Mouse (Mus musculus) adrenal gland, postnatal 36 days (tissue): ENCODE results near the gene Capn2. TPM values are rescaled to one million over a fixed set of nuclear protein-coding genes. Genes with fewer than 3 reads are reported as not detected.

Experiments used
- DNase-seq, 2 experiments: peaks; one replicate each; pipeline ENCODE4 v3.0.0; 2021; ENCODE audit warnings: mixed read lengths in 1 of 2
- total RNA-seq, 2 experiments: library from RNA; stranded (reverse); gene quantifications; 2 replicates each; pipeline ENCODE4 v1.2.3; 2021

Gene Capn2
- total RNA-seq, 2 experiments from 2014 or later: 67.0 to 88.1 TPM

DNA sequence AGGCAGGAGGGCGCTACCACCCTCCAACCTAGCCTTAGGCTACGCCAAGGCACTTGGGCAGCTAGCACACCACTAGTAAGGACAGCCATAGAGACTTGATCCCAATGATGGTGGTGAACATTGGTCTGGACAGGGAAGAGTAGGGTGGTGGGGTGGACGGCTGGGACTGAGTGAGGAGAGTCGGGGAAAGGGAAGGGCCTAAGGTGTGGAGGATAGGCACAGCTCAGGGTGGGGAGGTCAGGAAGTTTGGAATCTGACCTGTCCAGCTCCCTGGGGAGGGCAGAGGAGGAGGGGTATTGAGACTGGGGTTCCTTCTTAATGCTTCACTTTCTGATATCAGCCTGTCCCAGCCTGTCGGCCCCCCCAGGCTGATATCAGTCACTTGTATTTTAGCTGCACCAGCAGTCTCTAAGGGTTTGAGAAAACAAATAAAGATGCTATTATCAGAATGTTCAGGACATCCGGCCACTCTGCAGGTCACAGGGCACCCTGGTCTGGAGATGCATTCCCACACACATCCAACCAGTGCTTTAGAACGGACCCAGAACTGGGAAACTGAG lies 14.8 kb downstream of the Capn2 start:
- DNase-seq: no peak

DNA sequence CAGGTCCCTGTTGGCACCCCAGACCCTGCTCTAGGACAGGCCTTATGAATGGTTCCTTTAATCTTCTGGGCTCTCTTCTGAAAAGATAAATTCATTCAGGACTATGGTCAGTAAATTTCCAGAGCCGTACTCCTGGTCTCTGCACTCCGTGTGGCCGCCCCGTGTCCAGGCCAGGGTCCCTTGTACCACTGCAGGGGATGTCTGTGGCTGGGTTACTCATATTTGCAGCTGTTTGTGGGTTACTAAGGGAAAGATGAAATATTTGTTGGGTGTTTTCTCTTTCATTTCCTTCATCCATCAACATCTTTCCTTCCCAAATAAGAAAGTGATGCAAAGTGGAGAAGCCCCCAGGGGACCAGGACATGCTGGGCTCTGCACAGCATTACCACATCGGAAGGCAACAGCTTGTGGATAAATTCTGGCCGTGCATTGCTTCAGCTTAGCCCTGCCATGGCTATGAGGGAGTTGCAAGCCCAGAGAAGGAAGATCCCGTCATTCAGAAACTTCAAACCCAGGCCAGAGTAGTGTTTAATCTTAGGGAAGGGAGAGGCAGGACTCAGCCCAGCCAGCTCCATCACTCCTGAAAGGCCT lies 15.5 kb downstream of the Capn2 start:
- DNase-seq: no peak

DNA sequence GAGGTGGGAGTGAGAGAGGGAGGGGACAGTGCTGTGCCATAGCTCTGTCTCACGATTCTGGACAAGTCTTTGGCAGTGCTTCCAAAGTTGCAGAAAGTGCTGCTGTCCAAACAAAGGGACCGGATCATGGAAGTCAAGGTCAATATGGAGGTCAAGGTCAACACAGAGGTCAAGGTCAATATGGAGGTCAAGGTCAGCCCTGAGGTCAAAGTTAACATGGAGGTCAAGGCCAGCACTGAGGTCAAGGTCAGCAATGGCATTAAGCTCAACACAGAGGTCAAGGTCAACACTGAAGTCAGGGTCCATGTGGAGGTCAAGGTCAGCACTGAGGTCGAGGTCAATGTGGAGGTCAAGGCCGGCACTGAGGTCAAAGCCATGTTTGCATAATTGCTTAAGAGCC lies 16.6 kb downstream of the Capn2 start:
- DNase-seq: no peak

DNA sequence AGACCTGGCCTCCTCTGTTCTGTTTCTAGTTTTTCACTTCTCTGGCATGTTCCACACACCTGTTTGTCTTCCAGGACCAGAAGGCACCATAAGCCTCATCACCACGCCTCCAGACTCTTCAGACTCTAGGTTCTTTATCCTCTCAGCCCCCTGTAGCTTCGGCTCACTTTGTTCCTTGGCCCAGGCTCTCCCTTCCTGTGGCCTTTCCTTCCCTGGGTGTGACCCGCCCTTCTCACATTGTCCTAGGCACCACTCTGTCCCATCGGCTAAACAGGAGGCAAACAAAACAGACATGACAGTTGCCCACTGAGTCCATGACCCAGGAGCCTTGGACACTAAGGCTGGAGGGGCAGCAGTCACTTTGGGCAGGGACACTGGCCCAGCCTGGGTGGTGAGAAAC lies 17.2 kb downstream of the Capn2 start:
- DNase-seq: no peak

DNA sequence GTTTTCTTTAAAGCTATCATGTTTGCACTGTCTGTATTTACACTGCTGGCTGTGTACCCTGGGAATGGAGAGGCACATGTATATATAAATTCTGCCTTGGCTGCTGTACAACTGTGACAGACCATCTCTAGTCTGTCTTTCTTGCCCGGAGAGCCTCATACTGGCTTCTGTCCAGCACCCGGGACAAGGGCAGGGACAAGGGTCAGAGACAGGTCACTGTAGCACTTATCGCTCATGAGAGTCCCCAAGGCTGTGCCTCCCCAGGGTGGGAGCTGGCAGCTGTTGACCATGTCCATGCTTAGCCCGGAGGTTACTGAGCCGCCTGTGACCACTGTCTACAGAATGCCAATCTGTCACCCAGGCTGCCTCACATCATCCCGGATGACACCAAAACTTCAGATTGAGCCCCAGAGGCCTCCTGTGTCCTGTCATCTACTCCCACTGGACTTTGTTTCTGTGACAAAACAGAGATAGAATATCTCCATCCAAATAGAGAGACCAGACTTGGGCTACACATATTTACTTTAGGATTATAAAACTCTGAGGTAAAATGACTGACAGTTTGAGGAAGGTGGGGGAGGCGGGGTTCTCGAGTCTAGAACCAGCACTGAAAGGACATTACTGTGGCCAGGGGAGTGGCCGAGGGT lies 17.8 kb downstream of the Capn2 start:
- DNase-seq: peak; percentile 53 to 61

DNA sequence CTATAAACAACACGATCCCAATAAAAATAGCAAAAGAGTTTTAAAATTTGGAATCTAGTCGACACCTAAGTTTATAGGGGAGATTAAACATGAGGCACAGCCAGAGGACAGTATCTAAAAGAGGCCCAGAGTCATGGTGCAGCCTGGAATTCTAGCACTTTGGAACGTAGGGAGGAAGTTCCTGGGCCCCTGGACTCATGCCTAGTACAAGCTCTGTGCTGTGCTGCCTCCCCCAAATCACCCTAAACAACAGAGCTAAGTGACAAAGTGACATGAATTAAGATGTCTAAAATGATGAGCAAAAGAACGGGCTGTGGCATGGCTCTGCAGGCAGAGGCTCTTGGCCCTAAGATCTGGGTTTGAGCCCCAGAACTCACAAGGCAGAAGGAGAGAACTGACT lies 19.7 kb downstream of the Capn2 start:
- DNase-seq: no peak

DNA sequence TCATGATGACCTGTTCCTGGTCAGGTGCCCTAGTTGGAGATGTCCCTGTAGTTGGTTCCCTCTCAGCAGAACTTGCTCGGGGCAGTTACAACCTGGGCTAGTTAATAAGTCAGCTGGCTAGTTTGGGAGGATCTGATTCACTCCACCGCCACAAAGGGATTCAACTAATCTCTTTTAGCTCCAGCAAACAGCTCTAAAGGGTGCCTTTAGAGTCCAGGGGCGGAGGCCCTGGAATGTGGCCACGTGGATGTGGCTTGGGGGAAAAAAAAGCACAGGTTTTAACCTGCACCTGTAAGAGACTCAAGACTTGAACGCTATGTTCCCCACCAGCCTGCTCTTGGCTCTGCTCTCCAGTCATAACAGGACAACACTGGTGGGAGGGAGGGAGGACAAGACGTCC lies 20.7 kb downstream of the Capn2 start:
- DNase-seq: no peak

DNA sequence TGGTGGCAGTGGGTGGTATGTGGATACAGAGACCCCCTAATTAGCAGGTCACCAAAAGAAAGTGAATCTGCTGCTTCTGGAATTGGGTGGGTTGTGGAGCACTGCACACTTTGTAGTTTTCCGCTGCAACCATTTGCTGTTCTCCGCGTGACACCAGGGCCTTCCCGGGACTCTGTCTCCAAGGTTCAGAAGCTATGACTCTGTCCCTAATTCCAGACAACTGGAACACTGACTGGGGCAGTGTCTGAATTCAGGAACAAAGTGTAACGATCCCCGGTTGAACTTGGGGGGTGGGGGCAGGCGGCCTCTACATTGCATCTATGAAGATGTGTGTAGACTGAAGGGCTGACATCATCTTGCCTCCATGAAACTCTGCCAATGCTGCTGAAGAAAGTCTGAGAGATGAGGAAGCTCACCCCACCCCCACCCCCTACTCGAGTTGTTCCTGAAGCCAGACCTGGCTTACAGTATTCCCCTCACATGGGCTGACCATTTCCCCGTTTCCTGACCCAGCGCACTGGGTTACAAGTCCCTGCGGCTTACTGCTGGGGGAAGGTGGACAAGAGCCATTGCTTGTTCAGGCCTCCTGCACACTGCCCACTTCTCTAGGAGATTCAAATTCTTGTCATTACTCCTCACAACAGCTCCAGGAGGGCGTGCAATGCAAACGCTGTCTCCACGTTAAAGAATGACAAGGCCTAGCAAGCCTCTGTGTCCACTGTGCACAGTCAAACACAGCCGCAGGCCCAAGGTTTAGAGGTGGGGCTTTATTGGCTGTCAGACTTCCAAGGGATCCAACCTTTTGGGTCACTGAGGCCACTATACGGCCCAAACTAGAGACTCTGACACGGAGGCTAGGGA lies 22.9 kb downstream of the Capn2 start:
- DNase-seq: no peak

DNA sequence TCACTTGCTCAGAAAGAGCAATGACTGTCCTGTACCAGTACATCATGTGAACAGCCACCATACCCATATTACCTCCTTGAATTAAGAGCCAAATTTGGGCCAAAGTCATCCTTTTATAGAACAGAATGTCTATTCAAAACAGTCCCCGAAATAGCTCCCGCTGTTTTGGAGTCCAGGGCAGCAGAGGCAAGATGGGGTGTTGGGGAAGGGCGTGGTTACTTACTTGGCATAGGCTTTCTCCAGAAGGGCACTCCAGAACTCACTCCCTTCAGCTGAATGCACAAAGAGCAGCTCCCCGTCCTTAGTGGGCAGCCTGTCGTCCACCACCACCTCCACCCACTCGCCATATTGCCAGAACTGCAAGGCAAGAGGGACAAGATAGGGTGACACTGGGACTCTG lies 25.6 kb downstream of the Capn2 start:
- no peak for DNase-seq

DNA sequence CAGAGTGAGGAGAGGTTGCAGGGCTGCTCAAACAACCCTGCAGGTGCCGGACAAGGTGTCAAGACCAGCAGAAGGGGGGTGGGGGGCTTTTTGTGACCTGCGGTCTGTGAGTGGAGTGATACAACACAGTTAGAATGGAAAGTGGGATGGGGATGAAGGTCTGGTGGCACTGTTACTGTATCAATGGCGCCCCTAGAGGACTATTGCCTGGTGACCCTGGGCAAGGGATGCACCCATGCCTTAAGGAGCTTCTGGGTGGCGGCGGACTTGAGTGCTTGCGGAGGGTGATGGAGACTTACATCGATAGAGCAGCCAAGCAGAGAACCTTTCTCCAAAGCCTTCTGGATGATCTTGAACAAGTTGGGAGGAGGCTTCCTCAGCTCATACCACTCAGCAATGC lies 26.8 kb downstream of the Capn2 start:
- DNase-seq: no peak

DNA sequence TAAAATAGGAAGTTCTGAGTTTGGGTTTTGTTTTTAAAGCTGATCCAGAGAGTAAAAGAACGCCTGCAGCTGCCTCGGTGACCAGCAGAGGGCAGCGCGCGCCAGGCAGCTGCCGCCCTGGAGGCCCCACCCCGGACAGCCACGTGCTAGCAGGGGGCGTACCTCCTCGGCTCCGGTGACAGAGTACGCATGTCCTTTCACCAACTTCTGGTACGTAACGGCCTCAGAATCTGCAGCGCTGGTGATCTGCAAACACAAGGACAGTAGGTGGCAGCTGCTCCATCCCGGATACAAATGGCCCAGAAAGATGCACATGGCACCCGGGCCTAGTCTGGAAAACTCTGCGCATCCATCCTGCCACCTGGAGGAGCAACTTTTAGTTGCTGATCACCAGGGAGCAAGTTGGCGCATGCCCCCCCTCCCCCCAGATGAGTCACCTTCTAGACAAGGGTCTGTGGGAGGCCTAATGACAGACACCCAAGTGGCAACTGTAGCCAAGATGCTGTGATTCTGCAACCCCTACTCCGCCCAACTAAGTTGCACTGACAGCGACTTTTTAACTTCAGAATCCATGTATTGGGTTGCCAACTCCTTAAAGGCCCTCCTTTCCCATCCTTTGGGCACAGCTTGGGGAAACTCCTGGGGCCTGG lies 27.5 kb downstream of the Capn2 start:
- DNase-seq: peak; percentile 95 to 97

DNA sequence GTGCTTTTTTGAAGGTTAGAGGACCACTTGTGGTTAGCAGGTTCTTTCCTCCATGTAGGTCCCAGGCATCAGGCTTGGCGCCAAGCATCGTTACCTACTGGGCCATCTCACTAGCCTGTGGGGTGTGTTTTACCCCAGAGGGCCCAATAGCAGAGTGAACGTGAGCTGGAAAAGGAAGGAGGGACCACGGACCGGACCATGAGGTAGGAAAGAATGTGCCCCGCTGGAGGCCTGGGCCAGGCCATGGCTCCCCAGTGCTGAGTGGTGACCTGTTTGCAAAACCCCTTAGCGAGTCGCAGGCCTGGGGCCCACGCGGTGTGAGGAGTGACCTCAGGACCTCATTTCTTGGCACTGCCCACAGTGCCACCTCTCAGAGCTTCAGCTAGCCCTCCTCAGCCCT lies 28.9 kb downstream of the Capn2 start:
- DNase-seq: no peak

DNA sequence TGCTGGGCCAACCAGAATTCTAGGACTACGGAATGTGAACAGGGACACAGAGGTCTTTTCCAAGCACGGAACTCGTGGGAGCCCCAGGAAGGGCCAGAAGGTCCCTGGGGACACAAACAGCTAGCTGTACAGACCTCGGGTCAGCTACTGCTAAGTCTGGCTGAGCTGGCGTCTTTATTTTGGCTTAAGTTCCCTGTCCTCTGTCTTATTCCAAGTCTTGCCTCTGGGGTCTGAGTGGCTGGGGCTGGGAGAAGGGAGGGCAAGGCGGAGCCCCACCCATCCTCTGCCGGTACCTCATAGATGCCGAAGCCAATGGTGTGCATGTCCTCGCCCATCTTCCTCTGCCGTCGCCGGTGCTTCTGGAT lies 33.5 kb downstream of the Capn2 start:
- no peak for DNase-seq

DNA sequence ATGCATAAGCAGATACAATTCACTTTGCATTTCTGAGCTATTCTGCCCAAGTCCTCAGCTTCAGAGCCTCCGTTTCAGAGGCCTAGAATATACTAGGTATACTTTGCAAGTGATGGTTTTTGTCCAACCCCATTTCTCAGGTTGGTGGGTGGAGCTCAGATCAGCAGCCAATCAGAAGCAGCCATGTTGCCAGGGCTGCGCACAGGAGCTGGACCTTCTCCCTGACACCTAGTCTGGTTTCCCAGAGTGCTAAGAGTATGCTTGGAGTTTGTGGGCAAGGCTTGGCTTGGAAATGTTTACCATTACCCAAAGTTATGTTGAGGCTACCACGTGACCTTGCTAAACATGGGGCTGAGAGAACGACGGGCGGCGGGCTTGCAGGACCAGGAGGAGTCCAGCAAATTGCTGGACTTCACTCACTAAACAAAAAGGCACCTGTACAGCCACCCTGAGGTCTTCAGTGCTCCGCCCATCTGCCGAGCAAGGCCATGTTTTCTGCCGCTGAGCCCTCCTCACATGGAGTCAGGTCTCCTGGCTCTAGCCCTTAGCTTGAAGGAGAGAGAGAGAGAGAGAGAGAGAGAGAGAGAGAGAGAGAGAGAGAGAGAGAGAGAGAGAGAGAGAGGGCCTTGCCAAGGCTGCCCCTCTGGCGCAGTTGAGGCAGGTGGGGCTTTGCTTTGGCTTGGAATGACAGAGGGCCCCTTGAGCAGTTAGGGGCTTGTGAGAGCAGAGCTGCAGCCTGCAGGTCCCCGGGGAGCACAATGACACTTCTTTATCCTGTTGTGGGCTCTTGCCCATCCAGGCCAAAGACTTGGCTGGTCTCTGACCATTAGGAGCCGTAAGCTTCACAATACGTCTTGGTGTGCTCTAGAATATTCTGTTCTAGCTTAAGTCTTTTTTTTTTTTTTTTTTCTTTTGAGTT lies 34.2 kb downstream of the Capn2 start:
- no peak for DNase-seq

DNA sequence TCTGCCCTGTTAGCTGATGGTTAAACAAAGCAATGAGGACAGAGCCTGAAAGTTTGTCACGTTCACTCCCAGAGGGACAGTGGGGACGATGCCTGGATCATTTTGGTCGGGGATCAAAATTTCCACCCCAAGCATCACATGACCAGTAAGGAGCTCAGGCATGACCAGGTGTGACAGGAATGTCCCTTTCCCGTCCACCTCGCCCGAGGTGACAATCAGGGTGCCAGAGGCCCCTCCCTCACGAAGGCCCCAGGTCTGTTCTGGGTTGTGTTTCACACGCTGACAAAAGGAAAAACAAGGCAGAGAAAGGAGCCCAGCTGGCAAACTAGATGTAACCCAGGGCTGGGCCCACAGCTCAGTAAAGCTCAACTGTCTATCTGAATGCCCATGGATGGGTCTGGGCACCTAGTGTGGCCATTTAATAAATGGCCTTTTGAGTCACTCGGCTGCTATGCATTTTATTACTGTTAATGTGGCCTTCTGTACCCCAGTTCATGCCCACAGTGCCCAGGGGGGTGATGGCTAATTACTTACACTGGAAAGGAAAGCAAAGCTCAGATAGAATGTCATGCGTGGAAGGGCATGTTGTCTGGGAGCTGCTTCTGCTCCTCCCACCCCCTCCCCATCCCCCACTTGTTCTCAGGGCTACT lies 35.6 kb downstream of the Capn2 start:
- no peak for DNase-seq

DNA sequence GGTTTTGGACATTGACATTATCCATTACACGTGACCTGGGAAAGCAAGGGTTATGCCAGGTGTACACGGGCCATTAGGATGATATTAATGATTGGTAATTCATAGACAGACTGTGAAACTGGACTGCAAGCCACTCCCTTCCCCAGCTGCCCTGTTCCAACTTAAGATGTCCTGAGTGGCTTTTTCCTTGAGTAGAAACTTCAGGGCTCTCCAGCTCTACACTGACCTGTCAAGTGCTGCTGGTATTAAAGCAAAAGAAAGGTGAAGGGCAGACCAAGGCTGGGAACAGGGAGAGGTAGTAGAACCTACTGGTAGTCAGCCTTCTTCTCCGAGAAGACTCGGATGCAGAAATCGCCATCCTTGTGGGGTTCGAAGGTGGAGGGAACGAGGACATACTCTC lies 36.3 kb downstream of the Capn2 start:
- no peak for DNase-seq

DNA sequence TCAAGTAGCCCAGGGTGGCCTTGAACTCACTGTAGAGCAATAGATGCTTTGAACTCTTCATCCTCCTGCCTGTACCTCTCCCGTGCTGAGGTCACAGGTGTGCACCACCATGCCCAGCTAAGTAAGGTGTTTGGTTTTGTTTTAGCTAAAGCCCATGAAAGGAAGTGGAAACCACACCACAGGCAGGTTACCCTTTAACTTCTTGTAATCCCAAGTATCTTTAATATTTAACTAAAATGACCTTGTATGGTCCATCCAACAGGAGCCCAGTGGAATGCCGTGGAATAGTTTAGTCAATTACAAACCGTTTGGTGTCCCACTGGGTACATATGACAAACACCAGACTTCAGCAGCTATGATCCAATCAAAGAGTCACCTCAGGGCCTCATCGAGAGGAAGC lies 38.5 kb downstream of the Capn2 start:
- DNase-seq: no peak

DNA sequence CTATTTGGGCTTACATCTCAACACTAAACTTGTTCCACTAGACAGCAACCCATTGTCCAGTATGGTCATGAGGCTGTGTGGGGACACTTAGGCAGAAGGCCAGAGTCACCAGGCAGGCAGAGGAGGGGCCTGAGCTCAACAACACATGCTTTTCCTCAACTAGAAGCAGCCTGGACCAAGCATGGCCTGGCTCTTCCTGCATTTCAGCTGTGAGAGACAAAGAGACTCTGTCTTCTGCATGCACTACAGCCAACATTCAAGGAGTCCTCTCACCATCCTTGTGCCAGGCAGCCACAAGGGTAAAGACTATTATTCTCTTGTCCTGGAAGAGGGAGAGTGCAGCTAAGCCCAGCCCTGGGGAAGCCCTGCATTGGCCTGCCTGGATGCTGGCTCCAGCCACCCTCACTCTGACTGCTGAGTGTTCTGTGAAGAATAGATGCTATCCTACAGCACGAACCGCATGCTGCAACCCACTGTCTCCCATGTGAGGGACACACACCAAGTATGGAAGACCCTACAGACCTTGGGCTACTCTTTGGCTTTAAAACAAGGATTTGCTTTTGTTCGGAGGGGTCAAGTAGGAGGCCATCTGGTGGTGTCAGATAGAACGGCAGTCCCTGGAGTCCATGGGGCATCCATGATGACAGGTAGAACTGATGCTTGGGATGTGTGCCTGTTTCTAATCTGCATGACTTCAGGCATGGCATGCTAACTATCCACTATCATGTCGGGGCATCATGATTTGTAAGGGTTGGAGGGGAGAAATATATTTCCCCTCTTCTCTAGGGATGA lies 42.2 kb downstream of the Capn2 start:
- DNase-seq: no peak

DNA sequence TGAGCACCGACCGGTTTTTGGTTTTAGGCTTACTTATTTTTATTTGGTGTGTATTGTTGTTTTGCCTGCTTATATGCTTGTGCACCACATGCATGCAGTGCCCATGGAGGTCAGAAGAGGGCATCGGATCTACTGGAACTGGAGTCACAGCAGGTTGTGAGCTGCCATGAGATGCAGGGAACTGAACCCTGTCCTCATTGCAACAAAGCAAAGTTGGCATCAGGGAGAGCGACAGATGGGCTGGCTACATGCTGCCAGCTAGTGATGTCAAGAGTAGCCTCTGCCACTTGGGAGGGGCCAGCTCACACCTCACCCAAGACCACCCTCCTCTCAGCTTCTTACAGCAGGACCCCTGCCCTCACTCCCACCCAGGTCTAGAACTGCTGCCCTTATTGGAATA lies 51.4 kb downstream of the Capn2 start:
- DNase-seq: no peak

DNA sequence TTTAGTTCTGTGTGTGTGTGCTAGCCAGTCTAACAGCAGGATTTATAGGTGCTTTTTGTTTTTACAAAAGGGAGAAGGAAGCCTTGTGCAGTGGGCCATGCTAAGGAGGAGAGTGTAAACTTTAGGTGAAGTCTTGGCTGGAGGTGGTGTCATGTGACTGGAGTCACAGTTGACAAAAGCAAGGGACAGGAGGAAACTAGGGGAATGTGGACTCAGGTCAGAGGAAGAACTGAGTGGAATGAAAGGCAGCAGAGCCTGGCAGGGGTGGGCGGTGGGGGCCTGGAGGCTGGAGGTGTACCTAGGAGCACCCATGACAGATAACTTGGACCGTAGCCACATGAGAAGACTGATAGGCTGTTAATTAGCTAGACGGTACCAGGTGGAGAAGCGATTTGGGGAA lies 52.1 kb downstream of the Capn2 start:
- no peak for DNase-seq
